Mouse (Mus musculus) mouse embryonic stem cell (cell line): Measurements from ENCODE around the gene Eomes.

Source experiments
- in situ Hi-C, 2 experiments: fragments of 300-500 bp; cut with MboI; formaldehyde crosslinking; loops; 1 replicate in 1 of 2; 3 replicates in 1 of 2; pipeline ENCODE4 v1.14.3; 2019 to 2020; ENCODE audit warnings: low sequenced_read_pairs in 2 of 2, low pct_unique_long_range_greater_than_20kb in 1 of 2, mixed read lengths in 1 of 2; ENCODE audit not compliant: unreplicated experiment in 1 of 2

Eomes gene

DNA sequence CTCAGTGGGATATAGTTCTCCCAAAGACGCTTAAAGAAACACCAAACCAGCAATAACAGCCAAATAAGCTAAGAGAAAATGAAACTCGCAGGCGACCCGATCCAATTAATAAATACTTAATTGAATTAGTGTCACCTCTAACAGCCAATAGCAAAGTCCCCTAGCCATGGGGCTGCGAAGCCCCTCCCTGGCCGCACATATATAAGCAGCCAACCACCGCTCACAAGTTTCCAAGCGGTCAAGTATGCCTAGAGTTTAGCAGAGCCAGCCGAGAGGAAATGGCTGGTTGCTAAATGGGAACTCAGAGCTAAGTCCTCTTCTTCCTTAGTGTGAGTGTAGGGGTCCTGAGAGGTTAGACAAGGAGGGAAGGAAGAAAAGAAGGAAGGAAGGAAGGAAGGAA, at the start of gene Eomes:
Gene Eomes (plus strand): TSS at position 252 of the 400 bp plus-strand sequence.
- in situ Hi-C loops = loop anchor here (25.0 kb wide), 2 partner anchors 291 to 416 kb away; no protein-coding TSS in a partner anchor

DNA sequence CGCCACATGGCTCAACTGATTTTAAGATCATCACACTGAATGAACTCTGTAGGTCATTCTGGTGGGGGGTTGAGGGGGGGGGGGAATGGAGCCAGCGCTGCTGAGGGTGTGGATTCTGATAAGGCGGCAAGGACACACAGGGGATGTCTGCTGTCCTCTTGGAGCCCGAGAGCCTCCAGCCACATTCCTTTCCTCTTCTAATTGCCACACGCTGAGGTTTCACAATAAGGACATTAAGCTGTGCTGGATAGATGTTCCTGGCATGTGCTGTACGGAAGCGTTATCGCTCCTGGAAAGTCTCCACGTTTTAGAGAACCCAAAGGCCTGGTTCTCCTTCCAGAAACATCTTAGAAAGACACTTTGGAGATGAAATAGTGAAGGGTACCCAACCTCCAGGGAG, 33.2 kb upstream of the Eomes start:
- in situ Hi-C loops = no loop called here

DNA sequence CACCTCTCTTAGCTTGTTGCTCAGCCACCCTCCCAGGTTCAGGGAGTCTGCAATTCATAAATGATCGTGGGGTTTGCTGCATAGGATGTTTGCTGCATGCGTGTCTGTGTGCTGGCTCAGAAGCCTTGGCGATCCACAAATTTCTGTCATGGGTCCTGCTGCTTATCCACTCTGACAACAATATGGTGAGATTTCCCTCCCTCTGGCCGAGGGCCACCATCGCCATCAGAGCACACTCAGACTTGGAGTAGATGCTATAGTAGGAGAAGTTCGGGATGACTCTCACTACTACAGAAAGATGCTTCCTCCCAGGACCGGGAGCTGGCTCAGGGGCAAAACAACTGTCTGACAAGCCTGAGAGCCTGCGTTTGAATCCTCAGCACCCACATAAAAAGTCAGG, 28.7 kb upstream of the Eomes start:
- in situ Hi-C loops = no loop called here

GRCm38 (mm10) chr9:118453427-118453826, 24.6 kb upstream of the Eomes start:
- in situ Hi-C loops = no loop called here

GRCm38 (mm10) chr9:118455188-118455845, 22.7 kb upstream of the Eomes start:
- in situ Hi-C loops = no loop called here

- in situ Hi-C loops = no loop called here
These were observed 21.6 kb upstream of the Eomes start for GRCm38 (mm10) chr9:118456405-118456804.

- in situ Hi-C loops = no loop called here
These were observed 20.0 kb upstream of the Eomes start for GRCm38 (mm10) chr9:118458039-118458438.

GRCm38 (mm10) chr9:118464031-118464430, 14.0 kb upstream of the Eomes start:
- in situ Hi-C loops = no loop called here

DNA sequence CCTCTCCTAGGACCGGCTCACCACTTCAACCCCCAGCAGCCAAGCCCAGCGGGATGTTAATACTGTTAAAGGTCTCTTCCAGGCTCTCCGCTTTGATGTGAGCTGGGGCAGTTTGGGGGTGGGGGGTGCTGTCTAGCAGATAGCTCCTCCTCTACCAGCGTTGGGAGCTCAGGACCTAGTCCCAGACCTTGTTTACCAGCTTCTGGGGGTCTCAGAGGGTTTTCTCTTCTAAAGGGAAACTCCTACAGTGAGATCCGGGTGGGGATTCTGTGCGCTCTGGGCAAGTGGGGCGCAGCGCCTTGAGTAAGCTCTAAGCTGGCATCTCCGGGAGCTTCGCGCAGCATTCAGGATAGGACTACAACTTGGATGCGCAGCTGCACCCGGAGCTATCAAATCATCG, 9.7 kb upstream of the Eomes start:
- in situ Hi-C loops = no loop called here

DNA sequence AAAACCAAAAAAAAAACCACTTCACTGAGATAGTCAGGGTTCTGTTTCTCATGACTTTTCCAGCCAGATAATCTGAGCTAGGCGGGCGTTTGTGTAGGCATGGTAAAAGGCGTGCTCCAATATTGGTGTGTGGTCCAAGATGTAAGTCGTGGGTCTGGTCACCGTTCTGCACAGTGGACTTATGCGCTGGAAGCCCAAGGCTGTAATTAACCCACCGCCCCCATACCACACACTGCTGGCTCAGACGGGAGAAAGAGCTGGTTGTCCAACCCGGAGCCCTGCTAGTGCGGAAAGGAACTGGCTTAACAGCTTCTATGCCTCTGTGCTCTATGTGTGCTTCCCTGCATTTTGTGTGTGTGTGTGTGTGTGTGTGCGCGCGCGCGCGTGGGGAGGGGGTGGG, 8.7 kb upstream of the Eomes start:
- in situ Hi-C loops = no loop called here

DNA sequence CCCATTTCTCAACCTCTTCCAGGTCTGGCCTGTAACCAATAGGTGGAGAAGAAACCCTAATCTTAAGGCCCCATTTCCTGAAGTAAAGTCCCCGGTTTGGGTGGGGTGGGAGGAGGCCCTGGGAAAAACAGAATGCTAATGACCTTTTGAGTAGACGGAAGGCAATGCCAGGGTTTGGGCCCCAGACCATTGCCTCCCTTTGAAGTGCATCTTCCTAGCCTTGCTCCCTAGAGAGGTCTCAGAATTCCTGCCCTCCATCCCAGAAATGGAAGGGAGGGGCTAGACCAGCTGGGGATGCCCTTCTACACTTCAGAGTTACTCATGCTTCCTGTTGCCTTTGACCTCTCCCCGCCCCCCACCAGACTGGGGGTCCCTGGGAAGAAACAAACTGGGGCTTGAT, 6.7 kb upstream of the Eomes start:
- in situ Hi-C loops = no loop called here

GRCm38 (mm10) chr9:118476211-118476765, 1.7 kb upstream of the Eomes start:
- in situ Hi-C loops = loop anchor here (25.0 kb wide), 2 partner anchors 289 to 414 kb away; no protein-coding TSS in a partner anchor

GRCm38 (mm10) chr9:118476766-118477271, 1.2 kb upstream of the Eomes start:
- in situ Hi-C loops = loop anchor here (25.0 kb wide), 2 partner anchors 290 to 415 kb away; no protein-coding TSS in a partner anchor

- in situ Hi-C loops = loop anchor here (25.0 kb wide), 2 partner anchors 290 to 415 kb away; no protein-coding TSS in a partner anchor
These were observed 606 bp upstream of the Eomes start for GRCm38 (mm10) chr9:118477281-118477931.

DNA sequence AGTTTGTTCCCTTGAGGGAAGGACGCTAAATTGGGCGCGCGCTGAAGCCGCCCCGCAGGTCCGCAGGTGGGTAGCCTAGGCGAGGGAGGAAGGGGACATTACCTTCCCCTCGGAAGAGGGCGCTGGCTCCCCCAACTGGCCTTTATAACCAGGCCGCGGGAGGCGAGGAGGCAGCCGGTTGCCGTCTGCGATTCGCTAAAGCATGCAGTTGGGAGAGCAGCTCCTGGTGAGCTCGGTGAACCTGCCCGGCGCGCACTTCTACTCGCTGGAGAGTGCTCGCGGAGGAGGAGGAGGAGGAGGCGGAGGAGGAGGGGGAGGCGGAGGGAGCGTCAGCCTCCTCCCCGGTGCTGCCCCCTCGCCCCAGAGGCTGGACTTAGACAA, 436 bp downstream of the Eomes start:
- in situ Hi-C loops = loop anchor here (25.0 kb wide), 2 partner anchors 291 to 416 kb away; no protein-coding TSS in a partner anchor

- in situ Hi-C loops = loop anchor here (25.0 kb wide), 2 partner anchors 292 to 417 kb away; no protein-coding TSS in a partner anchor
These were observed 961 bp downstream of the Eomes start for GRCm38 (mm10) chr9:118478839-118479507.

DNA sequence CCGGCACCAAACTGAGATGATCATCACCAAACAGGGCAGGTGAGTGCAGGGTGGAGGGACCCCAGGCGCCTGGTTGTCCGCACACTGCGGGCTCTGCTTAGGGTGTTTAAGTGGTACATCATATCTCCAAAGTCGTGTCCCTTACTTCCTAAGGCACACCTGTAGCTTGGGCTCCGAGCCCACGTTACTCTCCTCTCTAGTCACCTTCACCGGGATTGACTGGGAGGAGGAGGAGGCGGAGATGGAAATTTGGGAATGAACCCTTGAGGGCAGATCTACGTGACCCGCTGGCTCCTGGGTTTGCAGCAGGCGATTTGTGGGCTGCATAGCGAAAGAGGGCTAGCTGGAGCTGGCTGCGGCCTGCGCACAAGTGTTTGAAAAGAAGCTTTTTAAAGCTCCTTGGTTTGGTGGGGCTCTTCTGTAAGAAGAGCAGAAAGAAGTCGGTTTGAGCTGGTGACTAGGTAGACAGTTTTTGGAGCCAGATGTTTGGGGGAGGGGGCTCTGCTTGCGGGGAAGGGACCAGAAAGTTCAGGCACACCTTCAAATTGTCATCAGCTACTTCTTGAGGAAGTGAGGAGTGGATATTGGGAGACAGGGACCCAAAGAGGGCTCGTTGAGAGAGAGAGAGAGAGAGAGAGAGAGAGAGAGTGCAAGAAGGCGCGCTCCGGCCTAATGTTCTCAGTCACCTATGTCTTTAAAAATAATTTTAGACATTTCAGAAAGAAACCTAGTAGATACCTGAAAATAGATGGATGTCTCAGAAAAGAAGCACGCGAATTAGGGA, 1.7 kb downstream of the Eomes start:
- in situ Hi-C loops = loop anchor here (5.0 to 25.0 kb wide), 3 partner anchors 82 to 417 kb away; no protein-coding TSS in a partner anchor

DNA sequence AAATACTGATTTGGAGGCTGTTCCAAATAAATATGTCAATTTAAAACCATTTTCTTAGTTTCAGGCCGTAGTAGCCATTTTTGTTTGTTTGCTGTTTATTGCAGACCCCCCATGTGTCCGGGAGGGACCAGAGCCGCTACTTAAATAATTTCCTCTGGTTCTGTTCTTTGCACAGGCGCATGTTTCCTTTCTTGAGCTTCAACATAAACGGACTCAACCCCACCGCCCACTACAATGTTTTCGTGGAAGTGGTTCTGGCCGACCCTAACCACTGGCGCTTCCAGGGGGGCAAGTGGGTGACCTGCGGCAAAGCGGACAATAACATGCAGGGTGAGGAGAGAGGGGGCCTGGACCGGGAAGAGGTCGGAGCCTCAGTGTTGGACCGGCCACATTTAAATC, 2.3 kb downstream of the Eomes start:
- in situ Hi-C loops = loop anchor here (5.0 to 25.0 kb wide), 3 partner anchors 83 to 418 kb away; no protein-coding TSS in a partner anchor
